Mouse (Mus musculus): ENCODE data around the gene Phc3. TPM values are rescaled to one million over a fixed set of nuclear protein-coding genes. Genes with fewer than 3 reads are reported as not detected.

Gene Phc3
- polyA plus RNA-seq, 1 experiment: 35.2 TPM

DNA sequence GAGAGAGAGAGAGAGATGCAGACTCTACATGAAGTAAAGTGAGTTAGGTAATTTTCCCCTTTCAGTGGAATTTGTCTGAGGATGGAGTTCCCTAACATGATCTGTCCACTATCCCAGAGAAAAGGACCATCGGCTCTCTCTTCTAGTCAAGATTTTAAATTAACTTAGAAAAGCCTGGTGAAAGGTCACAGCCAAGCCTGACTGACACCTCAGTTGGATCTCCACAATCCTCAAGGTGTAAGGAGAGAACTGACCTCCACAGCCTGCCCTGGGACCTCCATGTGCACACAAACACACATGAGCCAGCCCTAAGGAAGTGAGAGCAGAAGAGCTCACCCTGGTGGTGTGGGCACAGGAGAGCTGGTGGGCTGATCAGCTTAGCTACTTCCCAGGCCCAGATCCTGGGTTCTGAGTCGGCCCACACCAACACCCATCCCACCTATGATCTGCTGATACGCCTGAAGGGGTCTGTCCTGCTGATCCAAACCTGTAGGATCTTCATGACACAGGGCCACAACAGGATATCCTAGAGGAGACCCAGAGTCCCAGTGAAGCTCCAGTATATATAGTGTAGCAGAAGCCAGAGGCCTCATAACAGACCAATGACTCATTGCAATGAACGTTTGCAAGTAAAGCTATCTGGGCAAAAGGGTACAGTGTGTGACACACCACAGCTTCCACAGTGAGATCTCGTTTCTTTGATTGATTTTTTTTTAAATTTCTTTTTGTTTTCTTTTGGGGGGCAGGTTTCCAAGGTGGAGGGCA lies 12.6 kb upstream of the Phc3 start:
- DNase-seq (ENCODE audit: low read depth): no peak

DNA sequence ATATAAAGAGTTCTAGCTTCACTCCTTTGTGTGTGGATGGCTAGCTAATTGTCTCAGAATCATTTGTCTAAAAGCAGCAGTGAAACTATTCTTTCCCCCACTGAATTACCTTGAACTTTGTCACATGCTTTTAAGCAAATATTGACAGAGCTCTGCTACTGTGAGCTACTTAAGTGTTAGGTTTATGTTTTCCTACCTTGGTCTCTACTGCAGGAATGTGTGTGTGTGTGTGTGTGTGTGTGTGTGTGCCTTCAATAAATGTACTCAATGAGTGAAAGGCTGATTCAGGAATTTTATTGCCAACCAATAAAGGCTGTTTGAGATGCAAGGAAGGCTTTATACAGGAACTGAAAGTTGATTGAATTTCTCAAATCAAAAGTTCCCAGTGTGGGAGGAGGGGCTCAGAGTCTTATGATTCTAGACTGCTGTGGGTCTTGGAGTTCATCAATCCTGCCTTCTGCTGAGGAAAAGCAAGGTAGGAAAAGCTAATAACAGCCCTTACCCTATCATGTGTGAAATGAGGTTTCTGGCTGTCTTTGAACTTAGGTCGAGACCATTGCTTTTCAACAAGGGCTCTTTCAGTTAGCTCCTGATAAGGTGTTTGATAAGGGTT lies 7.9 kb upstream of the Phc3 start:
- no peak for DNase-seq (ENCODE audit: low read depth)

DNA sequence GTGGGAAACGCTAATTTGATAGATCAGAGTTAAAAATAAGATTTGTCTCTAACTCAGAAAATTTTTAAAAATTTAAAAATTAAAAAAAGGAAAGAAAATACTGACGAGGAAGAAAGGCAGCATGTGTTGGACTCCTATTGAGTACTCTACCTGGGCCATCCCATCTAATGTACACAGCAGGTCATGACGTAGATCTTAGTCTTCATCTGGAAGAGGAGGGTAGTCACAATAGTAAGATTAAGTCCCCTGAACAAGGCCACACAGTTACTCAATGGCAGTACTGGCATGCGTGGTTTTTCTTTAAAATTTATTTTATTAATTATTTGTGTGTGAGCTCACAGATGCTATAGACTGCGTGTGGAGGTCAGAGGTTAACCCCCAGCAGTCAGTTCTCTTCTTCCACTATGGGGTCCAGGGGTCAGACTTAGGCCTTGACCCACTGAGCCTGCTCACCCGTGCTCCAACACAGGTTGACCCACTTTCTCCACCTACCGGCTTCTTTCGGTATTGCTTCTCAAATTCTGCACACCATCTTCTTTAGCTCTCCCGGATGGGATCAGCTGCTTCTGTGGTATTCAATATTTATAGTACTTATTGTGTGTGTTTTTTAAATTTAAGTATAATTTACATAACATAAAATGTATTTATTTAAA lies 6.0 kb upstream of the Phc3 start:
- no peak for DNase-seq (ENCODE audit: low read depth)

DNA sequence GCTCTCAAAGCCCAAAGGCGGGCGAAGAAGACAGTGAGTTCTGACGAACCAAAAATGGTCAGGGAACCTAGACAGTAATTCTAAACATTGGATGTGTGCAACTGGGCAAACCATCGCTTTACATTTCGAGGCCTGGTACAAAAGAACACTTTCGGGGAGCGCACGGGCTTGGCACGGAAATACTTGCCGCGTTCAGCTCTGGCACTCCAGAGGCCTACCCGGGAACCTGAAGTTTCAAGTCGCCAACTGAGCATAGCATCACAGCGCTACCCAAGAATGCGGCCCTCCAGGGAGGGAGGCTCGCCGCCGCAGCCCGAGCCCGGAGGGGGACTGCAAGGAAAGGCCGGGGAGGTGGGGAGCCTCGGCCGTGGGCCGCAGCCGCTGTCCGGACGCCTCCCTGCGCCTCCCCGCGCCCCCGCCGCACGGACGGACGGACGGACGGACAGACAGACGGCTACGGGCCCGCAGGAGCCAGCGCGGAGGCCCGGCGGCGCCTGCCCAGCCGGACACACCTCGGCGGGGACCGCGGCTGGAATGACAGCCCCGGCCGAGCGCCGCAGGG lies 603 bp downstream of the Phc3 start:
- no peak for DNase-seq (ENCODE audit: low read depth)

DNA sequence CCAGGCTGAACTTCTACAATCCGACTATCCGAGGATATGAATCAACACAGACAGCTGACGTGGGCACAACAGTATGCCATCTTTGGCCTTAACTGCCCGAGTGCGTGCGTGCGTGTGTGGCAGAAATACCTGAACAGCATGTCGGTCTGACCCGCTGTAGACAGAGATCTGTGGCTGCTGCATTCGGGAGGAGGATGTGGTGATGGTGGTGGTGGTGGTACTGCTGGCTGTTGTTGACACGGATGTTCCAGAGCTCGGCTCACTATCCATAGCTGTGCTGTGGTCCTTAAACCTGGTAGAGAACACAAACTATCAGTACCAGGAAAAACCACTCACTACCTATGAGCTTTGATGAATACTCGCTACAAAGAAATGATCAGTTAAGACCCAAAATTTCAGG lies 3.6 kb downstream of the Phc3 start:
- no peak for DNase-seq (ENCODE audit: low read depth)

DNA sequence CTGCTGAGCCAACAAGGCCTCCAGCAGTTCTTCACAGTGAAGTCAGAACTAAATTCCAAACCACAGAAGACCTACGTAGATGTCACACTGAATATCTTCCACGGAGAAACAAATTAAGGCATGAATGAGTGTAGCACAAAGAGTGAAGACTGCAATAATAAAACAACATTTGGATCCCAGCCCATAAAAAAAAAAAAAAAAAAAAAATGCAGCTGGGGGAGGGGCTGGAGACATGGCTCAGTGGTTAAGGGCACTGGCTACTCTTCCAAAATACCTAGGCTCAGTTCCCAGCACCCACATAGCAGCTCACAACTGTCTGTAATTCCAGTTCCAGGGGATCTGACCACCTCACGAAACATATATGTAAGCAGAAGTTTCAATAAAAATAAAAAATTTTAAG lies 5.0 kb downstream of the Phc3 start:
- no peak for DNase-seq (ENCODE audit: low read depth)

DNA sequence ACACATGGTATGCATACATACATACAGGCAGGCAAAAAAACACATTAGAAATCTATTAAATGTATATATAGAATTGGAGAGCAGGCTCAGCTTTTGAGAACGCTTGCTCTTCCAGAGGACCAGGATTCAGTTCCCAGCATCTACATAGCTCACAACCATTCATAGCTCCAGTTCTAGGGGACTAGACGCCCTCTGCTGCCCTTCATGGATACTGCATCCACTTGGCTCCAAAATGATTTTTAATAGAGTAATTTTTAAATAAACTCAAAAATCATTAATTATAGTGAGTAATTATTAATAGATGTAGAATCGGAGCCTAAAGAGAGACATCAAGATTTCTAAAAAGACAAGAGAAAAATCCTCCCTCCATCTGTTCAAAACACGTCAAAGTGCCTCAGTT lies 6.1 kb downstream of the Phc3 start:
- no peak for DNase-seq (ENCODE audit: low read depth)

DNA sequence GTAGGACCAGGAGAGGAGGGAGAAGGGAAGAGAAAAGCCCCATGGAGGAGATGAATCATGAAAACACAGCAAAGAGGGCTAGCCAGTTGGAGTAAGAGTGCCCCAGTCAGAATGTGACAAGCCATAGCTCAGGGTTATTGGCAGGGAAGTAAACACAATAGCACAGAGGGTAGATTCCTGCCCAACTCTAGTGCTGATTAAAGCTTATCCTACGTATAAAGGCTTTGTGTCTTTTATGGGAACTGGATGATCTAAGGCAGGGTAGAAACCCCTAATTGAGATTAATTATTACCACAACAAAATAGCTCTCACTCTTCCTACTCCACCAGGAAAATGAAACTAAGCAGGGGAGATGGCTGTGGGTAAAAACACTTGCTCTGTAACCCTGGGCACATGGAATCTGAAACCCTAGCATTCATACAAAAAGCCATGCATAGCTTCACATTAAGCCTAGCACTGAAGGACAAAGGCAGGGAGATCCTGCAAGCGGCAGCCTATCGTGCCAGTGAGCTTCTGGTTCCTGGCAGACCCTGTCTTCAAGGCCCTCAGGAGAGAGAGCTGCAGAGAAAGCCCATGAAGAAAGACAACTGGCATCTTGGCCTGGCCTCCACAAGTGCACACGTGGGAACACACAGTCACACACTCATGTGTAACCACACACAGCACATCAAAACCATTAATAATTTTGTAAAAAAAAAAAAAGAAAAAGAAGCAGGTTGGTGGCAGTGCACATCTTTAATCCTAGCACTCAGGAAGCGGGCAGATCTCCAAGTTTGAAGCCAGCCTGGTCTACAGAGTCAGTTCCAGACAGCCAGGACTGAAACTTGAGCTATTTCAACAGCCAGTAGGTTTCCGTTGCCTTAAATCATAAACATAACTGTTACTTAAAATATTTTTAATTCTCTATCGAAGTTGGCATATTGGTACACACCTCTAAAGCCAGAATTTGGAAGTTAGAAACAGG lies 9.1 kb downstream of the Phc3 start:
- no peak for DNase-seq (ENCODE audit: low read depth)

DNA sequence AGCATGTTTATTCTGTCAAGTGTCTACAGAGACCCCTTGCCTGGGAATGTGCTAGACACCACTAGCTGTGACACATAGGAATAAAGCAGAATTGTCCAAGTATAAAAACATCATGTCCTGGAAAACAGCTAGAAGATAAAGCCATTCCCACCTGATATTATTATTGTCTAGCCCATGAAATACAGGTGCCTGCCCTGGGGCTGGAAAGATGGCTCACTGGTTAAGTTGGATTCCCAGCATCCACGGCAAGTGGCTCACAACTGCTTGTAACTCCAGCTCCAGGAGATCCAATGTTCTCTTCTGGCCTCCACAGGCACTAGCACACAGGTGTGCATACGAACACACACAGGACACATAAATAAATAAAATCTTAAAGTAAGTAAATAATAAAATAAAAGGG lies 10.5 kb downstream of the Phc3 start:
- DNase-seq (ENCODE audit: low read depth): no peak

DNA sequence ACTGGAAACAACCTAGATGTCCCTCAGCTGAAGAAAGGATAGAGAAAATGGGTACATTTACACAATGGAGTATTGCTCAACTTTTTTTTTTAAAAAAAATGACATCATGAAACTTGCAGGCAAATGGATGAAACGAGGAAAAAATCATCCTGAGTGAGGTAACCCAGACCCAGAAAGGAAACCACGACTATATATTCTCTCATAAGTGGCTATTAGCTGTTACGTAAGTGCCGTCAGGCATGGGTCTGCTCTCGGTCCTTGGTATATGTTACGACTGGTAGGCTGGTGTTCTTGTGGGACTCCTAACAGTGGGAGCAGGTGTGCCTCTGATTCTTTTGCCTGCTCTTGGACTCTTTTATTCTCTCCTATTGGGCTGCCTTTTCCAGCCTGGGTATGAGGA lies 12.9 kb downstream of the Phc3 start:
- no peak for DNase-seq (ENCODE audit: low read depth)

DNA sequence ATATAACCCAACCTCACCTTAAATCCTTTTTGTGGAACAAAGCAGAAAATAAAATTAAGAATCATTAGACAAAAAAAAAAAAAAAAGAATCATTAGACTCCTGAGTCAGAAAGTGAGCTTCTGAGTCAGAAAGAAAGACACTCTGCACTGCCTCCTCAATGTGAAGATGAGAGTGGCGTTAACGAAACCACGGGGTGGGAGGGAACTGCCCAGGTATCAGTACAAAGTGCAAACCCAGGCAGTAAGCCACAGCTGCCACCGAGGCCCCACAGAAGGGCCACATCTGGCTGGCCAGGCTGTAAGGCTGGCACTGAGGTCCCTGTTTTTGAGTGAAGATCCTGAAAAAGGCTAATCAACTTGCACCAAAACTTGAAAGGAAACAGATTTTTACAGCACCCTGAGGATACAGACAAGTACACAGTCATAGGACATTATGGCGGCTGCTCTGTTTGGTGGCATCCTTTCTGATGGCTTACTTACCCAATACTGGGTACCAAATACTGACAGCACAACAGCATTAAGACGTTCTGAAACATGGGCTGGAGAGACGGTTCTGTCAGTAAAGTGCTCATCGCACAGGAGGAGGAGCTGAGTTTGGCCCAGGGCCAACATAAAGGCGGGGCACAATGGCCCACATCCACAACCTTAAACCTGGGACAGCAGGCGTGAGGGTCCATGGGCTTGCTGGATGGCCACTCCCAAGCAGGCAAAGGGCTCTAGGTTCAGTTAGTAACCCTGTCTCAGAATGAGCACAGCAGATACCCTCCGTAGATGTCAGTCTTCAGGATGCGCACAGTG lies 16.7 kb downstream of the Phc3 start:
- no peak for DNase-seq (ENCODE audit: low read depth)

DNA sequence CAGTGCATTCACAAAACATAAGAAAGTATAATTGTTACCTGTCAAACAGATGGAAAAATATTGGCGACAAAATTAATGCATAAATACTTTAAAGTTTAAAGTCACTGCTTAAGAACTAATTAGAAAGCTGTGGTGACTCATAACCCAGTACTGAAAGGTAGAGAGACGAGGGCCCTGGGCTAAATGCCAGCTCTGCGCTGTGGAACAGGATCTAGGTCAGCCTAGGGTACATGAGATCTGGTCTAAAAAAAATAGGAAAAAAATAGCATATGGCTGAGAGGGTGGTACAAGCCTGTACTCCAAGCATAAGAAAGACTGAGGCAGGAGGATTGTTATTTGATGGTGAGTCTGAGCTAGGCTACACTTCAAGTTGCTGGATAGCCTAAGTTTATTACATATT lies 17.6 kb downstream of the Phc3 start:
- no peak for DNase-seq (ENCODE audit: low read depth)

DNA sequence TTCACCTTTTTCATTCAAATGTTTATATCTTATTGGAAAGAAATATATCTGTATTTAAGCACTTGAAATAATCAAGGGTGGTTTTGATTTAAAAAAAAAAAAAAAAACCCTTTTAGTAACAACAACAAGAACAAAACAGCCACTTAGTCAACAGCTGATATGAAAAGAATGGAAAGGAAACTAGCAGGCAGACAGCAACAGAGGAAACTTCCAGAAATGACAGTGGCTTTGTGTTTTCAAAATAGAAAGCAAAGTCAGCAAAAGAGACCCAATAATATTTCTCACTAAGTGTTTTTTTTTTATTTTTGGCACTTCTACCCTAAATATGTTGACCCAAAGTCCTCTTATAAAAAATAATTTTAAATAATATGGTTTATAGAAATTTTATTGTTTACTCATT lies 34.8 kb downstream of the Phc3 start:
- no peak for DNase-seq (ENCODE audit: low read depth)

DNA sequence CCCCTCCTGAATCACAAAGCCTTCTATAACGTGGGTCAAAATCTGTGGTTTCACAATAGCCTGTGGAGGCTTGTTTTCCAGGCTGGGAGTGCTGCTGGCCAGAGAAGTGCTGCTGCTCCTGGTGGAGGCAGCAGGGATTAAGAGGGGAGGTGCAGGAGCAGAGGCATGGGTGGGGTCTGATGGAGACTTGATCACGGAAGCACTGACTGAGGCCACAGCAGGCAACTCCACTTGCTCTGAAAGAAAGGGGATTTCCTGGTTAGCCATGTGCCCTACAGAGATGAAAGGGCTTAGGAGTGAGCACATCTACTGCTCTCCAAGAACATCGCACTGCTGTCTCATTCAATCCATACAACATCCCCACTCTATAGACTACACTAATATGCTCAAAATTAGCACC lies 39.4 kb downstream of the Phc3 start:
- DNase-seq (ENCODE audit: low read depth): no peak

DNA sequence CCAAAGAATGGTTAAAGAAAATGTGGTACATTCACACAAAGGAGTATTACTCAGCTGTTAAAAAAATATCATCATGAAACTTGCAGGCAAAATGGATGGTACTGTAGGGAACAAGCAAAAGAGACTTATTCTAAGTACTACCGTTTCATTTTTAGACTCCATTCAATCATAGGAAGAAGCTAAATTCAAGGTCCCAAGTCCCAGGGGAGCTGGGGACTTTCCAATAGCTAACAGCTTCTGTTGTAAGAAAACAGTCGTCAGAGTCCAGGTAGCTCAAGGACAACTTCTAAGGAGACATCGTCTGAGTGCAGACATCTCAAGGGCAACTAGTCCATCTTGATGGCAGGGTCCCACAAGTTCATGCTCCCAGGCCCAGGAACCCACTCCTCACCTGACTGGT lies 41.6 kb downstream of the Phc3 start:
- no peak for DNase-seq (ENCODE audit: low read depth)

DNA sequence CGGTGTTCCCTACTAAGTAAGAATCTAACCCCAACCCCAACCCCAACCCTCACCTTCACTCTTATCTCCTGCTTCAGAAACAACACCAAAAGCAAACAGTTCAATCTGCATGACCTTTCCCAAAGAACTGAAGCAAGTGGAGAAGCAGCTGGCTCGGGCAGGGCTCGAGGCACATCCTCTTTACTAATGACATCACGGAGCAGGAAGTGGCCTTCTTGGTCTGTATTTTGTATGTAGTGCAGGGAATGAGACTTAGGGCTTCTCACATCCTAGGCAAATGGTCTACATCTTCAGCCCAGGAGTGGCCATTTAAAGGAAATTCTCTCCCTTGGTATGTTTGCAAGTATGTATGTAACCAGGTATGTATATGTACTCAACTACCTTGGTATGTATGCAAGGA lies 52.1 kb downstream of the Phc3 start:
- no peak for DNase-seq (ENCODE audit: low read depth)

DNA sequence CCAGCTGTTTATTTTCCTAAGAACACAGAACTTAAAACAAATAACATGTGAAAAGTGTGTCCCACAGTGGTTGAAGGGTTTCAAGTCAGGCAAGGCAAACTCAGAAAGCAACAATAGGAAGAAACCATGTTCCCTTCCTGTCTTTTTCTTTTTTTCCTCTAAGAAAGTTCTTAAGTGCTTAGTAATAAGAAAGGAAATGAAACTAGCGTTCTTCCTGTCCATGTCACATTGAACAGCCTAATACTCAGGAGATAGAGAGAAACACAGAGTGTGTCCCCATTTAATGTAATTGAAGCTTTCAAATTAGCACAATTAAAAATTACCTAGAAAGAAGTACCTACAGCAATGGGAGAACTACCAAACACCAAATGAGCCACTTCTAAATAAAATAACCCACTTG lies 64.6 kb downstream of the Phc3 start:
- no peak for DNase-seq (ENCODE audit: low read depth)

DNA sequence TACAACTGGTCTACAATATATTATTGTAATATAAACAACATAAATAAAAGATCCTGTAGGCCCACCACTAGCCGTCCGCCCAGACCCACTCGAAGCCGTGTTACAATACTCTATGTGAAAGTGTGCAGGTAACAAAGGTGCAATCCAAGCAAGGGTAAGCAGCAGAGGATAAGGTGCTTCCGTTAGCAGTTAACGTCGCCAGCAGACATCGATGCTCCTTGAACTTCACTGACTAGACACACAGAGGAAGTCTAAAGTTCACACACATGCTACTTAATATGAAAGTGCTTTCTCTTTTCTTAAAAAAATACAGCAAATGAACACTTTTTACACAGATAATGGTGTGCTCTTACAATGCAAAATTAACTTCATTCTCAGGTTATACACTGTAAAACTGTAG lies 69.8 kb downstream of the Phc3 start:
- no peak for DNase-seq (ENCODE audit: low read depth)

DNA sequence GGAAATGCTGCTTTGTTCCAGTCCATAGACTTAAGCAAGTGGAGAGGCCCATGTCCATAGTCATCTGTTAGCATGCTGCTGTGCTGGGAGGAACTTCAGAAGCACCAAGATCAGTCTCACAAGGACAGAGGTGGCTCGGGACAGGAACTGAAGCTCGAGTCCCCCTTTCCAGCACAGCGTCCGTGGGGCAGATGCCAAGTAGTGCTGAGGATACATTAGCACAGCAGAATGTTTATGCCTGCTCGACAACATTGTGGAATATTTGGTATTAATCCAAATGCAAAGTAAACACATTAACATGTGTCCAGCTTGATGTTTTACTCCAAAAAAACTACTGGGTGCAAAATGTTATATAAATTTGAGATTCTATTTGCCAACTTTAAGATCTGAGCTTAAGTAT lies 72.5 kb downstream of the Phc3 start:
- no peak for DNase-seq (ENCODE audit: low read depth)

DNA sequence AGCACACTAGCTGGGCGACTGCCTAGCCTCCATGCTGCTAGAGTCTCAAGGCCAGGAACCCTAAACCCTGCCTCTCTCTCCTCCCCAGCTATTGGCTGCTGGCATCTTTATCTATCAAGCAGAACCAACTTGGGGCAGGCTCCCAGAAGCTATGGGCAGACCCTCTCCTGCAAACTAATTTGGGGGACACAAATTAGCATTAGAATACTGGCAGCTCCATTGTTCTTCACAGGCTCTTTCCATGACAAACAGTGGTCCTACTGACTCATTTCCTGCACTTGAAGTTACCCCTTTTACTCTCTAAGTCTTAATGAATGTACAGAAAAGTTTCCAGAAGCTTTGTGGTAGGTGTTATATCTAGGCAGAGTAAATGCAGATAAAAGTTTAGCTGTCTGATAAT lies 80.2 kb downstream of the Phc3 start:
- no peak for DNase-seq (ENCODE audit: low read depth)

DNA sequence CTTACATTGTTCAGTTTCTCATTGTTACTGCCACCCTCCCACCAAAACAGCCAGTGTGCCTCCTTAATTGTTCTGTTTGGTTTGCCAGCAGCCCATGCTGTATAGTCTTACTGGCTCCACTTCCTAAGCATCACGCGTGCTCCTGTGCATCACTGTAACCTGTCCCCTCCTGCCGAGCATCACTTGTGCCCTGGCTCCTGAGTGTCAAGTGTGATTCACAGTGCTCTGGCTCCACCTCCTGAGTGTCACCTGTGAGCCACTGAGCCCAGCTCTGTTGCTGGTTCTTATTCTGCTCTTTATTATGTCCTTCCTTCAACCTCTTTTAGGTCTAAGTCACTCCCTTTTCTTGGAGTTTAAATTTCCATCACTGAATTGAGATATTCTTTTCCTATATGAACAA lies 81.8 kb downstream of the Phc3 start:
- no peak for DNase-seq (ENCODE audit: low read depth)

Measured in gonadal fat pad, adult 2 months (tissue).